Mouse (Mus musculus) small intestine, adult 2 months (tissue): ENCODE measurements around the gene Itsn1.

Experiments
- CTCF ChIP-seq: fragments of 200-500 bp; IDR thresholded peaks from 2 replicates; pipeline ENCODE4 v1.5.1; 2012; ENCODE audit warnings: low read depth, mild to moderate bottlenecking, control low read depth, inconsistent platforms, low read length, moderate library complexity, mixed read lengths; ENCODE audit not compliant: insufficient replicate concordance, insufficient read length; ENCODE audit errors: extremely low read depth
- POLR2A ChIP-seq: fragments of 200-500 bp; IDR thresholded peaks from 2 replicates; pipeline ENCODE4 v1.6.1; 2012; ENCODE audit warnings: low read depth, mild to moderate bottlenecking, control low read depth, inconsistent platforms, low read length, moderate library complexity

GRCm38 (mm10) chr16:91862836-91863235 is 133.8 kb downstream of the Itsn1 start:
- TF ChIP-seq CTCF (no peak), POLR2A (no peak)
